Mouse (Mus musculus) heart, embryonic 12.5 days (tissue): ENCODE measurements at regions not wholly inside any gene's neighbourhood (a gene's known extent, or its start where the extent isn't known, plus 50 kb on each side); places are given as distances from the start of the nearest gene placed in this dataset.

Experiments used
- ATAC-seq: fragments of 200-750 bp; cut with Nextera tagmentation; 2 replicates; pipeline ENCODE4 v1.8.0; 2017; ENCODE audit warnings: moderate TSS enrichment, moderate library complexity; ENCODE audit not compliant: insufficient number of reproducible peaks, low FRiP score
- H3K27ac ChIP-seq: fragments of 300-500 bp; sonication (generic); 2 replicates; pipeline ENCODE4 v1.5.1; 2016; ENCODE audit warnings: mild to moderate bottlenecking, moderate library complexity; ENCODE audit not compliant: poor library complexity, severe bottlenecking
- H3K27me3 ChIP-seq: fragments of 300-500 bp; sonication (generic); replicated peaks from 2 replicates; pipeline ENCODE4 v1.6.1; 2016; ENCODE audit warnings: mild to moderate bottlenecking, moderate library complexity
- H3K36me3 ChIP-seq: fragments of 300-500 bp; sonication (generic); 2 replicates; pipeline ENCODE4 v1.6.1; 2016; ENCODE audit warnings: mild to moderate bottlenecking, moderate library complexity
- H3K4me1 ChIP-seq: fragments of 300-500 bp; sonication (generic); replicated peaks from 2 replicates; pipeline ENCODE4 v1.6.1; 2016; ENCODE audit warnings: mild to moderate bottlenecking
- H3K4me2 ChIP-seq: fragments of 300-500 bp; sonication (generic); 2 replicates; pipeline ENCODE4 v1.6.1; 2016; ENCODE audit warnings: mild to moderate bottlenecking, moderate library complexity
- H3K4me3 ChIP-seq: fragments of 300-500 bp; sonication (generic); 2 replicates; pipeline ENCODE4 v1.5.1; 2016; ENCODE audit warnings: mild to moderate bottlenecking
- H3K9ac ChIP-seq: fragments of 300-500 bp; sonication (generic); 2 replicates; pipeline ENCODE4 v1.6.1; 2016; ENCODE audit warnings: mild to moderate bottlenecking, moderate library complexity
- H3K9me3 ChIP-seq: fragments of 300-500 bp; sonication (generic); replicated peaks from 2 replicates; pipeline ENCODE4 v1.6.1; 2016; ENCODE audit warnings: mild to moderate bottlenecking, moderate library complexity
- WGBS: fragments of 180-500 bp; shearing (Covaris S2); methylation state at CpG from one replicate; pipeline ENCODE4 v1.1.7; 2016; 5-methylcytosine and 5-hydroxymethylcytosine counted together

DNA sequence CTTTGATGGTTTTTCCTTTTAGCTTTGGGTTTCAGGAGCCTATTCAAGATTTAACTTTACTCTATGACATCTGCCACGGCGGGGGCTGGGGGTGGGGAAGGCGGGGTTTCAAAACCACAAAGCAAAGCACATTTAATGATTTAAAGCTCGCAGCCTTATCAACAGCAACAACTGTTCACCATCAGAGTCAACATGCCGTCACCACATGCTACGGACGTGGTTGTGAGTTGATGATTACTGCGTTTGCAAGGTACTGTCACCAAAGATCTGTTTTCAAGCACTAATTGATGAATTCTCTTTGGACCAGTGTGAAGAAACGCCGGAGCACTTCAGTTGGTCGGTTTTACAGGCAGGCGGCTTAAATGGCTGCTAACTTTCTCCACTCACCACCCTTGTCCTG is 151.1 kb upstream of the Cep162 start:
- WGBS, result 24% methylated on average over 12 of the region's 12 CpGs
- Histone ChIP-seq H3K4me1 (0 out of 2 replicates have a peak, but pooled peaks cover 5% of the 10 kb centered on the region), H3K4me3 (peak overlapping the region; percentile 15), H3K4me2 (peak overlapping the region; percentile 61), H3K9ac (no peak overlapping the region), H3K27ac (no peak overlapping the region), H3K36me3 (no peaks in the 10 kb centered on the region), H3K27me3 (no peaks in the 10 kb centered on the region; the same call in none of the 2 replicates), H3K9me3 (no peaks in the 10 kb centered on the region)
- no peak for ATAC-seq

DNA sequence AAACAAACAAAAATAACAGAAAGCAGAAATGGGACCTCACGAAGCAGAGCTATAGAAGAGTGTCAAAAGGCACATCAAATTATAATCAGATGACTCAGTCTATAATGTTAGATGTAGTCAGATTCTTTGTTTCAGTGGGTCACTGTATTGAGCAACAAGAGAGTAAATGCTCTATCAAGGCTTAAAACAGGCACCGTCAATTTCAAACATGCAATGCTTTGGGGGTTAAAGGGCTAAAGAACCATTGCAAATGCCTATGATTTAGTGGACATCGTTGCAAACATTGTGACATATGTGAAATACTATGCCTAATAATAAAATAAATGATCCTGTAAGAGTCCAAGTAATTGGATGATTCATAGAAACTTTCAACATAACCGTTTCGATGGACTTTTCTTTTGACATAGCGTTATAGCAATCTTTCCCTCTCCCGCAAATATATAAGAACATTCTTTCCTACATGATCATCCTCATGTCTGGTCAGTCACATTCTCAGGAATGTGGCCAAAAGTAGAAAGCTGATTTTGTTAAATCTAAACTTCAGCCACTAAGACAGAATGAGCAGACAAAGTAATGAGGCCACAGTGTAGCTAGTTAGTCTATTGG is 149.9 kb upstream of the Cep162 start:
- 84% methylated on average over 7 of the region's 7 CpGs for WGBS
- H3K4me1 ChIP-seq, result 0 out of 2 replicates have a peak, but pooled peaks cover 5% of the 10 kb centered on the region
- H3K4me2 ChIP-seq, result no peak overlapping the region
- no peaks in the 10 kb centered on the region for H3K36me3 ChIP-seq
- no peak for ATAC-seq
- H3K4me3 ChIP-seq, result no peak overlapping the region
- H3K27me3 ChIP-seq, result no peaks in the 10 kb centered on the region; the same call in 1 of the 2 replicates
- no peaks in the 10 kb centered on the region for H3K9me3 ChIP-seq
- H3K9ac ChIP-seq, result no peak overlapping the region
- no peak overlapping the region for H3K27ac ChIP-seq

DNA sequence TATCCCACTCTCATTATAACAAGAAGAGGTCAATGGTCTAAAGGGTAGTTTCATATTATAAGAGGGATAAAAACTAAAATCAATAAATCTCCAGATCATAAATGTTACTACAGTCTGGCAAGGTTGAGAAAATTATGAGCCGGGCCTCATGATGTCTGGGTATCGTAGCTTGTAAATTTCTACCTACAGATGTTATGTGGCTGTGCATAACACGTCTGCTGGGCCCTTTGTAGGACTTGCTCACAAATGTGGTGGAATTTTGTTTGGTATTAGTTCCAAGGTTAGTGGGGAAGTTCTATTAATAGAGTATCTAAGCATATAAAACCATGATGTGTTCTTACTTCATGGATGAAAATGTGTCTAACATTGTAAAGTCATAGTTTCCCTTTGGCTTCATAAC is 146.7 kb upstream of the Cep162 start:
- H3K9me3 ChIP-seq, result peaks cover 6% of the 10 kb centered on the region
- WGBS, result 82% methylated on average over 3 of the region's 3 CpGs

DNA sequence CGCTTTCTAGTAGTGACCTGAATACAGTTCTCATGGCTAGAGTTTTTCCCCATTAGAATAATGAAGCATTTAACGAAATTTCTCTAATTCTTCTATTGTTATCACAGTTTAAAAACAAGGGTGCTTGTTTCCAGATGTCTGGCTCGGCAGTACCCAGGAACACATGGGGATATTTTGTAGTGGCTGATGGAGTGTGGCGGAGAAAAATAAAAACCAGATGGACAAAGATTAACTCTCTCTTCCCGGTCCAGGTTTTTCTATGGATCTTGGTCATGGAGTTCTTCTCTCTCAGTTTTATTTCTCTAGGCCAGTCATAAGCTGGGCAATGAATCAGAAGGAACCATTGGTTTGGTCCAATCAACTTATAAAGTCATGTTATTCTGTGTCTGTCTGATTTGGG is 132.2 kb upstream of the Cep162 start:
- 78% methylated on average over 5 of the region's 5 CpGs for WGBS
- no peaks in the 10 kb centered on the region for H3K9me3 ChIP-seq
- no peak overlapping the region for H3K4me3 ChIP-seq
- ATAC-seq, result no peak
- H3K4me2 ChIP-seq, result no peak overlapping the region
- no peaks in the 10 kb centered on the region for H3K27me3 ChIP-seq
- H3K4me1 ChIP-seq, result no peaks in the 10 kb centered on the region
- H3K27ac ChIP-seq, result no peak overlapping the region
- H3K9ac ChIP-seq, result no peak overlapping the region
- no peaks in the 10 kb centered on the region for H3K36me3 ChIP-seq

More for the DNA sequence above, 146.7 kb upstream of the Cep162 start:
- H3K4me2 ChIP-seq, result no peak overlapping the region
- 0 out of 2 replicates have a peak, but pooled peaks cover 5% of the 10 kb centered on the region for H3K4me1 ChIP-seq
- no peak overlapping the region for H3K27ac ChIP-seq
- no peaks in the 10 kb centered on the region for H3K27me3 ChIP-seq
- H3K4me3 ChIP-seq, result no peak overlapping the region
- ATAC-seq, result no peak
- H3K9ac ChIP-seq, result no peak overlapping the region
- no peaks in the 10 kb centered on the region for H3K36me3 ChIP-seq

DNA sequence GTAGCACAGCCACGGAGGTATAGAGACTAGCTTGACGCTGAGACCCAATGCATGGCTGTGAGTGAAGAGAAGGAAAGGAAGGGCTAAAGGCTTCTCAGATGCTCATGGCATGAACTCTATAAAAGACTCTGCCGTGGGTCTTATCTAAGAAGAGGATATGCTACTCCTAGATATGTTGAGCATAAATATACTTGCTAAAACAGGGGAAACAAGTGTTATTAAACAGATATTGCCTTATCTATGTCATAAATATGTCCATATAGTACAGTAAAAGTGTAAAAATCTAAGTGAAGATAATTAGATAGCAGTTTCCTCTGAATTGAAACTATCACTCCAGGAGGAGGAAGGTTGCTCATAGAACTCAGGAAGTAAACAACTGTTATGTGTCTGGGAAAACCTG is 128.2 kb upstream of the Cep162 start:
- Histone ChIP-seq H3K36me3 (no peaks in the 10 kb centered on the region), H3K9ac (no peak overlapping the region), H3K27me3 (no peaks in the 10 kb centered on the region), H3K4me1 (peaks cover 8% of the 10 kb centered on the region), H3K27ac (no peak overlapping the region), H3K4me3 (no peak overlapping the region), H3K4me2 (no peak overlapping the region), H3K9me3 (no peaks in the 10 kb centered on the region)
- ATAC-seq, result no peak
- whole genome bisulfite sequencing, result 56% methylated on average over 3 of the region's 3 CpGs

DNA sequence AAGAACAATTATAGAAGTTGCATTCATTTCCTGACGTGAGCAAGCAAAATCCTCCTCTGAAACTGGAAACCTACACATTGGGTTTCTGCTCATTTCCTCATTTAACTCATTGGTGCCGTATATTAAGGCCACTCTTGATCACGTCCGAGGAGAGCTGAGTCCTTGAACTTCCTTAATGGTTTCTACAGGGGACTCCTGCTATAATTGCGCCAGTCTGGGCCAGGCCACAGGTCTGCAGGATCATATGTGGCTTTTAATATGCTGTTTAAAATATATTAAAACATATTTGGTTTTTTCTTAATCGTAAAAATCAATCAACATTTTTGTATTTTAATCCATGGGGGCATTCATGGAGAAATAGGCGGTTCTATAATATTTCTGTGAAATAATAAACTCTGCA is 122.6 kb upstream of the Cep162 start:
- H3K4me3 ChIP-seq, result no peak overlapping the region
- no peaks in the 10 kb centered on the region for H3K9me3 ChIP-seq
- peaks cover 16% of the 10 kb centered on the region for H3K4me1 ChIP-seq
- no peaks in the 10 kb centered on the region for H3K27me3 ChIP-seq
- H3K9ac ChIP-seq, result no peak overlapping the region
- WGBS, result 73% methylated on average over 7 of the region's 7 CpGs
- no peak overlapping the region for H3K27ac ChIP-seq
- H3K4me2 ChIP-seq, result no peak overlapping the region
- ATAC-seq, result no peak
- no peaks in the 10 kb centered on the region for H3K36me3 ChIP-seq

DNA sequence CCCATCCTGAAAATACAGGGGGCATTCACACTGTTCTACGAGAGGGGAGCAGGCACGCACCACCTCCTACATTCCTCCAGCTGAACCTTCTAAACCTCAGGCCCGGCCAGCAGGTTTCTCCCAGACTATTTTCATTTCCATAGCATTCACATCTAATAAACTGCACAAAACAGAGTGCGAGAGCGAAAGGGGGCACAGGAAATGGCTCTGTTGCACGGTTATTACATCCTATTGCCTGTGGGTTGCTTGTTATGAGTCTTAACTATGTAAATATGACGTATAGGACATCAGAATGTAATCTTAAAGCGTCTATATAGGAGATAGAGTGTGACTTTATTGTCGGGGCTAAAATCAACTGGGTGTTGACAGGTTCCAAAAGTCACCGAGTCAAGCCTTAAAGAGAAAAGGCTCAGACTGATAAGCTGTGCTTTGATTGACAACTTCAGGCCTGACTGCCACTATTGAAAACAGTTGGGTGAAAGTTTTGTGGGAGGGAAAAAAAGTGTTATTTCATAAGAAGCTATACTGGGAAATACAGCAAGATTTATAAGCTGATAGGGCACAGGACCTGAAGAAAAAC is 121.5 kb upstream of the Cep162 start:
- ATAC-seq, result no peak
- peak overlapping the region; percentile 15; the same call in 1 of the 2 replicates for H3K4me2 ChIP-seq

DNA sequence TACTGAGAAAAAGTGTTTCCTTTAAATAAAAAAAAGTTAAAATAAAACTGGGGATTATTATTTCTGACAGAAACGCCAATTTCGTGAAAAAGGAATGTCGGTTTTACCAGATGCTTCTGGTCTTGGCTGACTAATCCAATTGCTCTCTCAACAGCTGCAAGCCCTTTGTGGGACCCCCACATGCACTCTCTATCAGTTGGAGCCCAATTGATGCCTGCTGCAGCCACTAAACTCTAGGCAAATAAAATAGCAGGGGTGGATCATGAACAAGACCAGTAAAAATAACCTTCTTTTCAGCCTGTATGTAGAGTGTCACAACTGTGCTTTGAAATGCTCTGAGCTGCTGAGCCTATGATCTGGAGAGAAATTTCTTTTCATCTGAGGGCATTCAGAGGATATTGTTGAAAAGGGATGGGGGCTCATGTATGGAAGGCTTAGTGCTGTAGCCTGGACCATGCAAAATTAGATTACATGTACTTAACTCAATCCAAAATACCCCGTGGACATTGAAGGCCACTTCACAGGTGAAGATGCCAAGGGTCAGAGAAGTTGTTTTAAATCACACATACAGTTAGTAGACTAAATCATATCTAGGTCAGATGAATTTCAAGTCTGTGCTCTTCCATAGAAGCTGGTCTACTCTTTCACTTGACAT is 117.0 kb upstream of the Cep162 start:
- Histone ChIP-seq H3K4me2 (no peak overlapping the region), H3K9ac (no peak overlapping the region), H3K36me3 (no peaks in the 10 kb centered on the region), H3K4me1 (0 out of 2 replicates have a peak, but pooled peaks cover 4% of the 10 kb centered on the region), H3K27ac (no peak overlapping the region), H3K9me3 (no peaks in the 10 kb centered on the region), H3K27me3 (no peaks in the 10 kb centered on the region), H3K4me3 (no peak overlapping the region)
- no peak for ATAC-seq
- 62% methylated on average over 4 of the region's 4 CpGs for WGBS

More for the DNA sequence above, 121.5 kb upstream of the Cep162 start:
- Histone ChIP-seq H3K9me3 (no peaks in the 10 kb centered on the region), H3K36me3 (no peaks in the 10 kb centered on the region), H3K9ac (no peak overlapping the region), H3K27me3 (no peaks in the 10 kb centered on the region), H3K4me3 (no peak overlapping the region), H3K27ac (0 out of 2 replicates have a peak overlapping the region, but pooled peaks have one; percentile 29), H3K4me1 (peaks cover 16% of the 10 kb centered on the region)
- WGBS, result 31% methylated on average over 10 of the region's 10 CpGs

DNA sequence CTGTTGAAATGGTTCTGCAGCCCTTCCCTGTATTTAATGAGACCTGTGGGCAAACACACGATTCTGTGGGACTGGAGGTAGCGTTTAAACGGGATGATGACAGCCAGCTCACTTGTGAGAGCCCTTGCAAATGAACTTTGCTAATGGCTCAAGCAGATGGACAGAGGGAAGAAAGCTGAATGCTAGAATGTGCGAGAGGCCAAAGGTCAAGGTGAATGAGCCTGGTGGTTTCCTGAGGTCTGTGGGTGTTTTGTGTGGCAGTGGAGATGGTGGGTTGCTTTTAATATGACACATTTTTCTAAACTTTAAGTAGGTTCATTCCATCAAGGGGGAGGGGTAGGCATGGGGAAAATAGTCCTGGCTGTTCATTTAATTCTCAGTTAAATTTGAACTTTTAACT is 113.7 kb upstream of the Cep162 start:
- Histone ChIP-seq H3K27ac (no peak overlapping the region), H3K36me3 (no peaks in the 10 kb centered on the region), H3K4me1 (no peaks in the 10 kb centered on the region), H3K4me2 (no peak overlapping the region), H3K9me3 (no peaks in the 10 kb centered on the region), H3K4me3 (no peak overlapping the region), H3K27me3 (no peaks in the 10 kb centered on the region), H3K9ac (no peak overlapping the region)
- no peak for ATAC-seq
- WGBS, result 50% methylated on average over 4 of the region's 4 CpGs

DNA sequence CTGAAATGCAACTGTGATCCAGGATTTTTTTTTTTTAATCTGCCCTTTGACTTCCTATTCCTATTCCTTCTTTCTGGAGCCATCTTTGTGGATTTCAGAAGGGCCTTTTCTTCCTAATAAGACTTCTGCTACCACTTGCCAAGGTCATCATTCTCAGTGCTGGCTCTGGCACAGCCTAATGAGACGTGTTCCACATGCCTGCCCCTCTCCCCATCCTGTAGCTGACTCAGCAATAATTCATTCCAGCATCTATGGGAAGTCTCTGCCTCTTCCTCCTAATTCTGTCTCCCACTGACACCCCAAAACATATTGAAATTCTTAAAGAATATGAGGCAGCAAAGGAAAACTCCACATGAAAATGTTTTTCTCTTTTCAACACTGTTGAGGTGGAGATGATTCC is 91.7 kb upstream of the Cep162 start:
- no peaks in the 10 kb centered on the region for H3K9me3 ChIP-seq
- H3K27ac ChIP-seq, result no peak overlapping the region
- no peaks in the 10 kb centered on the region for H3K27me3 ChIP-seq
- H3K4me2 ChIP-seq, result no peak overlapping the region
- no peak overlapping the region for H3K9ac ChIP-seq
- H3K4me3 ChIP-seq, result no peak overlapping the region
- H3K4me1 ChIP-seq, result no peaks in the 10 kb centered on the region
- 66% methylated on average over 1 of the region's 1 CpGs for WGBS
- ATAC-seq, result no peak
- H3K36me3 ChIP-seq, result no peaks in the 10 kb centered on the region

DNA sequence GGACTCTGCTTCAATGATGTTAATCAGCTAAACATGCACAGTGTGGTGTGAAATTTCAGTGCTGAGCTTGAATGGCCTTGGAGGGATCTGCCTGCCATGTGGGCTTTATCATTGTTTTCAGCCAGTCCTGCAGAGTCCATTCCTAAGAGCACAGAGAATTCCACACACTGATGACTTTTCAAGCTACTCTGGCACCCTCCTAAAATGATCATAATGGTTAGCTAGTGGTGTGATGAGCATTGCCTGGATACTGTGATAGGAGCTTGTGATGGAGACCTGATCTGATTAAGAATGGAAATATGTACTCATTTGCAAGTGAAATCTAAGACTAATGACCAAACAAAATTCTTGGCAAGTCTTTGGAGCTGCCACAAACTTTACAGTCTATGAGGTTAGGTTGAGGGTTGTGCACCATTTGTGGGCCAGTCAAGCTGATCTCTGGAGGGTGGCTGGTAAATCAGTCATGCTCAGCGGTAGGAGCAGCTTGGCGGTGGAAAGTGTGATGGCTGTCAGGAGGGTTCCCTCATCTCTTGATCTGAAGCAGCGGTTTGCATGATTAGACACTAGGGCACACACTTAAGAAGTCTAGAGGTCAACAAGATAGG is 91.0 kb upstream of the Cep162 start:
- Histone ChIP-seq H3K4me1 (no peaks in the 10 kb centered on the region), H3K27ac (no peak overlapping the region), H3K4me2 (no peak overlapping the region), H3K9ac (no peak overlapping the region), H3K4me3 (no peak overlapping the region), H3K36me3 (no peaks in the 10 kb centered on the region), H3K27me3 (no peaks in the 10 kb centered on the region), H3K9me3 (no peaks in the 10 kb centered on the region)
- ATAC-seq, result no peak
- WGBS, result 66% methylated on average over 3 of the region's 3 CpGs
